Mouse (Mus musculus) forebrain, postnatal 0 days (tissue): ENCODE data around the gene Fnbp4. TPM values are rescaled to one million over a fixed set of nuclear protein-coding genes. Genes with fewer than 3 reads are reported as not detected.

Experiments
- ATAC-seq: fragments of 200-750 bp; cut with Nextera tagmentation; 2 replicates; pipeline ENCODE4 v1.8.0; 2017; ENCODE audit warnings: mild to moderate bottlenecking, moderate library complexity
- DNase-seq: peaks from one replicate; pipeline ENCODE4 v3.0.0-alpha.2; 2015
- H3K27ac ChIP-seq: fragments of 300-500 bp; sonication (generic); 2 replicates; pipeline ENCODE4 v1.5.1; 2014; ENCODE audit warnings: low read depth, mild to moderate bottlenecking, antibody characterized with exemption, low read length, moderate library complexity, mixed read lengths
- H3K27me3 ChIP-seq: fragments of 300-500 bp; sonication (generic); 2 replicates; pipeline ENCODE4 v1.6.1; 2014; ENCODE audit warnings: mild to moderate bottlenecking, low read length, mixed read lengths; ENCODE audit not compliant: insufficient read depth
- H3K36me3 ChIP-seq: fragments of 300-500 bp; sonication (generic); 2 replicates; pipeline ENCODE4 v1.6.1; 2014; ENCODE audit warnings: mild to moderate bottlenecking, moderate library complexity; ENCODE audit not compliant: insufficient read depth
- H3K4me1 ChIP-seq: fragments of 300-500 bp; sonication (generic); 2 replicates; pipeline ENCODE4 v1.6.1; 2014; ENCODE audit warnings: antibody characterized with exemption; ENCODE audit not compliant: insufficient read depth
- H3K4me2 ChIP-seq: fragments of 300-500 bp; sonication (generic); 2 replicates; pipeline ENCODE4 v1.6.1; 2014; ENCODE audit warnings: low read depth, mild to moderate bottlenecking, moderate library complexity
- H3K4me3 ChIP-seq: fragments of 300-500 bp; sonication (generic); 2 replicates; pipeline ENCODE4 v1.5.1; 2014; ENCODE audit warnings: low read depth, low read length, mixed read lengths
- H3K9ac ChIP-seq: fragments of 300-500 bp; sonication (generic); 2 replicates; pipeline ENCODE4 v1.6.1; 2014; ENCODE audit warnings: mild to moderate bottlenecking
- H3K9me3 ChIP-seq: fragments of 300-500 bp; sonication (generic); 2 replicates; pipeline ENCODE4 v1.6.1; 2016; ENCODE audit warnings: low read length
- CTCF ChIP-seq: sonication (generic); IDR thresholded peaks from 2 replicates; pipeline ENCODE4 v1.5.1; 2016; ENCODE audit warnings: antibody characterized with exemption, control low read depth, low read depth
- WGBS: fragments of 180-500 bp; shearing (Covaris S2); extraction: QIAGEN DNeasy Blood & Tissue Kit; methylation state at CpG from one replicate; pipeline ENCODE4 v1.1.7; 2014; 5-methylcytosine and 5-hydroxymethylcytosine counted together
- polyA plus RNA-seq: library from polyadenylated mRNA; unstranded; fragments of >200 nt; fragmentation: Nextera tagmentation; extraction: Ambion mirVana; gene quantifications from 2 replicates; pipeline ENCODE4 v1.2.1, GENCODE M21; 2015
- total RNA-seq: library from RNA; depleted of rRNA; stranded (reverse); fragments of >200 nt; gene quantifications from 2 replicates; pipeline ENCODE4 v1.2.3, GENCODE M21; 2014

Fnbp4 gene
- total and polyA plus RNA-seq, 2 experiments from 2014 or later = 48.8 to 98.6 TPM

- no peaks in the 10 kb centered on the region for H3K4me1 ChIP-seq
- ATAC-seq = no peak
- no peak overlapping the region for H3K9ac ChIP-seq
- no peak overlapping the region for H3K4me2 ChIP-seq
- peaks cover 58% of the 10 kb centered on the region for H3K36me3 ChIP-seq
- no peak overlapping the region for H3K4me3 ChIP-seq
- no peak for DNase-seq
- no peaks in the 10 kb centered on the region for H3K9me3 ChIP-seq
- H3K27ac ChIP-seq = no peak overlapping the region
- TF ChIP-seq CTCF = no peak
- no peaks in the 10 kb centered on the region for H3K27me3 ChIP-seq
- 91% methylated on average over 11 of the region's 11 CpGs for WGBS
Observed at GRCm38 (mm10) chr2:90735326-90735725, 9.8 kb upstream of the Fnbp4 start.

GRCm38 (mm10) chr2:90738801-90739200 lies 6.4 kb upstream of the Fnbp4 start:
- Histone ChIP-seq H3K4me2 (no peak overlapping the region), H3K4me3 (no peak overlapping the region), H3K4me1 (no peaks in the 10 kb centered on the region), H3K9ac (no peak overlapping the region), H3K9me3 (no peaks in the 10 kb centered on the region), H3K27ac (no peak overlapping the region), H3K27me3 (no peaks in the 10 kb centered on the region), H3K36me3 (peaks cover 30% of the 10 kb centered on the region)
- no peak for DNase-seq
- no peak for ATAC-seq
- no peak for TF ChIP-seq CTCF
- 92% methylated on average over 3 of the region's 3 CpGs for WGBS

- Histone ChIP-seq H3K4me3 (no peak overlapping the region), H3K9ac (no peak overlapping the region), H3K9me3 (no peaks in the 10 kb centered on the region), H3K36me3 (peaks cover 30% of the 10 kb centered on the region), H3K4me1 (no peaks in the 10 kb centered on the region), H3K27me3 (no peaks in the 10 kb centered on the region), H3K4me2 (no peak overlapping the region), H3K27ac (no peak overlapping the region)
- TF ChIP-seq CTCF = no peak
- no peak for ATAC-seq
- WGBS = 94% methylated on average over 3 of the region's 3 CpGs
- DNase-seq = no peak
Observed at GRCm38 (mm10) chr2:90739327-90739726, 5.8 kb upstream of the Fnbp4 start.

- Histone ChIP-seq H3K9me3 (no peaks in the 10 kb centered on the region), H3K27me3 (no peaks in the 10 kb centered on the region), H3K36me3 (peaks cover 25% of the 10 kb centered on the region), H3K4me3 (no peak overlapping the region), H3K4me1 (no peaks in the 10 kb centered on the region), H3K27ac (no peak overlapping the region), H3K4me2 (no peak overlapping the region), H3K9ac (no peak overlapping the region)
- no peak for TF ChIP-seq CTCF
- no peak for ATAC-seq
- no peak for DNase-seq
- 92% methylated on average over 5 of the region's 5 CpGs for WGBS
Observed at GRCm38 (mm10) chr2:90739921-90740320, 5.2 kb upstream of the Fnbp4 start.

- WGBS = 70% methylated on average over 12 of the region's 12 CpGs
- no peaks in the 10 kb centered on the region for H3K9me3 ChIP-seq
- H3K4me2 ChIP-seq = peak overlapping the region; percentile 49
- H3K9ac ChIP-seq = peak overlapping the region; percentile 50
- peak overlapping the region; percentile 95 for H3K27ac ChIP-seq
- H3K4me1 ChIP-seq = peaks cover 1% of the 10 kb centered on the region; the same call in 1 of the 2 replicates
- peak; percentile 8 for DNase-seq
- H3K27me3 ChIP-seq = no peaks in the 10 kb centered on the region
- 0 out of 2 replicates have a peak, but pooled peaks cover 3% of the 10 kb centered on the region for H3K36me3 ChIP-seq
- TF ChIP-seq CTCF = no peak
- H3K4me3 ChIP-seq = peak overlapping the region; percentile 29
- no peak for ATAC-seq
Observed at GRCm38 (mm10) chr2:90744285-90745052, 701 bp upstream of the Fnbp4 start.

GRCm38 (mm10) chr2:90745740-90746537 lies 769 bp downstream of the Fnbp4 start:
- DNase-seq (no peak), ATAC-seq (peak; percentile 44)
- H3K4me3 ChIP-seq = peak overlapping the region; percentile 89
- under 1% methylated on average over 54 of the region's 54 CpGs for WGBS
- peak overlapping the region; percentile 66 for H3K4me2 ChIP-seq
- H3K9ac ChIP-seq = peak overlapping the region; percentile 98
- H3K9me3 ChIP-seq = no peaks in the 10 kb centered on the region
- peak overlapping the region; percentile 99 for H3K27ac ChIP-seq
- H3K27me3 ChIP-seq = no peaks in the 10 kb centered on the region
- no peak for TF ChIP-seq CTCF
- peaks cover 4% of the 10 kb centered on the region; the same call in 1 of the 2 replicates for H3K36me3 ChIP-seq
- H3K4me1 ChIP-seq = peaks cover 4% of the 10 kb centered on the region; the same call in 1 of the 2 replicates

GRCm38 (mm10) chr2:90746538-90746865 lies 1.3 kb downstream of the Fnbp4 start:
- H3K4me1 ChIP-seq = peaks cover 4% of the 10 kb centered on the region; the same call in 1 of the 2 replicates
- no peak for TF ChIP-seq CTCF
- WGBS = 14% methylated on average over 4 of the region's 4 CpGs
- peak overlapping the region; percentile 89 for H3K4me3 ChIP-seq
- DNase-seq = no peak
- H3K4me2 ChIP-seq = peak overlapping the region; percentile 66
- H3K36me3 ChIP-seq = peaks cover 10% of the 10 kb centered on the region; the same call in 1 of the 2 replicates
- H3K27me3 ChIP-seq = no peaks in the 10 kb centered on the region
- peak overlapping the region; percentile 99 for H3K27ac ChIP-seq
- ATAC-seq = no peak
- no peaks in the 10 kb centered on the region for H3K9me3 ChIP-seq
- H3K9ac ChIP-seq = peak overlapping the region; percentile 98
